Mouse (Mus musculus) MEL (cell line): ENCODE measurements around the gene Ighmbp2. TPM values are rescaled to one million over a fixed set of nuclear protein-coding genes. Genes with fewer than 3 reads are reported as not detected.

Source experiments
- DNase-seq: peaks from one replicate; pipeline ENCODE4 v3.0.0; 2011; ENCODE audit warnings: low read depth, low spot score
- H3K27ac ChIP-seq: 2 replicates; pipeline ENCODE4 v1.5.1; 2012; ENCODE audit warnings: low read depth, mild to moderate bottlenecking, control low read depth, low read length, moderate library complexity; ENCODE audit not compliant: control insufficient read depth
- H3K27me3 ChIP-seq, 2 experiments: fragments of 150-350 bp in 1 of 2; sonication (generic) in 1 of 2; 2 replicates each; pipeline ENCODE4 v1.6.1; 2012; ENCODE audit warnings: low read length in 2 of 2, mild to moderate bottlenecking in 2 of 2, improper control_type of control experiment in 1 of 2, moderate library complexity in 1 of 2; ENCODE audit not compliant: insufficient read depth in 2 of 2, control insufficient read depth in 1 of 2
- H3K36me3 ChIP-seq, 2 experiments: 2 replicates each; pipeline ENCODE4 v1.6.1; 2012 to 2014; ENCODE audit warnings: low read length in 2 of 2, improper control_type of control experiment in 1 of 2, inconsistent platforms in 1 of 2, mild to moderate bottlenecking in 1 of 2; ENCODE audit not compliant: insufficient read depth in 2 of 2, control insufficient read depth in 1 of 2
- H3K4me1 ChIP-seq, 2 experiments: fragments of 150-350 bp in 1 of 2; sonication (generic) in 1 of 2; 2 replicates each; pipeline ENCODE4 v1.6.1; 2012; ENCODE audit warnings: low read length in 2 of 2, improper control_type of control experiment in 1 of 2, mild to moderate bottlenecking in 1 of 2; ENCODE audit not compliant: insufficient read depth in 2 of 2, control insufficient read depth in 1 of 2
- H3K4me3 ChIP-seq, 2 experiments: fragments of 150-350 bp in 1 of 2; sonication (generic) in 1 of 2; 2 replicates each; pipeline ENCODE4 v1.5.1; 2012; ENCODE audit warnings: low read depth in 2 of 2, low read length in 2 of 2, mild to moderate bottlenecking in 2 of 2, moderate library complexity in 2 of 2, control low read depth in 1 of 2, improper control_type of control experiment in 1 of 2; ENCODE audit not compliant: control insufficient read depth in 1 of 2, insufficient read depth in 1 of 2
- H3K79me2 ChIP-seq: 2 replicates; pipeline ENCODE4 v1.6.1; 2012; ENCODE audit warnings: mild to moderate bottlenecking, low read length, moderate library complexity; ENCODE audit not compliant: control insufficient read depth, poor library complexity, insufficient read depth
- H3K9ac ChIP-seq: 2 replicates; pipeline ENCODE4 v1.6.1; 2012; ENCODE audit warnings: low read depth, mild to moderate bottlenecking, control low read depth, low read length, moderate library complexity; ENCODE audit not compliant: control insufficient read depth, poor library complexity, severe bottlenecking
- H3K9me3 ChIP-seq: fragments of 150-350 bp; sonication (generic); replicated peaks from 2 replicates; pipeline ENCODE4 v1.6.1; 2012; ENCODE audit warnings: mild to moderate bottlenecking, low read length, improper control_type of control experiment, moderate library complexity; ENCODE audit not compliant: insufficient read depth
- BHLHE40 ChIP-seq: IDR thresholded peaks from 2 replicates; pipeline ENCODE4 v1.6.1; 2012; ENCODE audit warnings: low read depth, mild to moderate bottlenecking, inconsistent platforms, low read length, improper control_type of control experiment, borderline replicate concordance
- CHD1 ChIP-seq: IDR thresholded peaks from 2 replicates; pipeline ENCODE4 v1.6.1; 2012; ENCODE audit warnings: low read depth, mild to moderate bottlenecking, inconsistent platforms, low read length, improper control_type of control experiment
- CHD2 ChIP-seq: IDR thresholded peaks from 2 replicates; pipeline ENCODE4 v1.6.1; 2011; ENCODE audit warnings: low read length, improper control_type of control experiment
- CTCF ChIP-seq, 3 experiments: IDR thresholded peaks in 2 of 3; conservative IDR thresholded peaks in 1 of 3; 2 replicates each; pipeline ENCODE4 v1.5.1; 2011 to 2012; ENCODE audit warnings: low read length in 3 of 3, low read depth in 2 of 3, mild to moderate bottlenecking in 2 of 3, improper control_type of control experiment in 1 of 3, inconsistent platforms in 1 of 3, mixed read lengths in 1 of 3, moderate library complexity in 1 of 3; ENCODE audit not compliant: control insufficient read depth in 1 of 3, insufficient read depth in 1 of 3, poor library complexity in 1 of 3, severe bottlenecking in 1 of 3
- E2F4 ChIP-seq: IDR thresholded peaks from 2 replicates; pipeline ENCODE4 v1.6.1; 2011; ENCODE audit warnings: low read depth, low read length, improper control_type of control experiment, borderline replicate concordance
- ETS1 ChIP-seq: IDR thresholded peaks from 2 replicates; pipeline ENCODE4 v1.6.1; 2012; ENCODE audit warnings: low read depth, mild to moderate bottlenecking, inconsistent platforms, low read length, improper control_type of control experiment, moderate library complexity
- GATA1 ChIP-seq: IDR thresholded peaks from 2 replicates; pipeline ENCODE4 v1.6.1; 2011; ENCODE audit warnings: low read depth, low read length, improper control_type of control experiment
- MAZ ChIP-seq: IDR thresholded peaks from 2 replicates; pipeline ENCODE4 v1.6.1; 2012; ENCODE audit warnings: low read depth, mild to moderate bottlenecking, inconsistent platforms, low read length, improper control_type of control experiment
- MXI1 ChIP-seq: IDR thresholded peaks from 2 replicates; pipeline ENCODE4 v1.6.1; 2011; ENCODE audit warnings: mild to moderate bottlenecking, low read depth, low read length, improper control_type of control experiment
- MYB ChIP-seq: IDR thresholded peaks from 2 replicates; pipeline ENCODE4 v1.6.1; 2011; ENCODE audit warnings: mild to moderate bottlenecking, low read depth, low read length, improper control_type of control experiment
- NELFE ChIP-seq: IDR thresholded peaks from 2 replicates; pipeline ENCODE4 v1.6.1; 2011; ENCODE audit warnings: low read depth, low read length, improper control_type of control experiment
- POLR2AphosphoS2 ChIP-seq: IDR thresholded peaks from 2 replicates; pipeline ENCODE4 v1.6.1; 2011; ENCODE audit warnings: low read length, improper control_type of control experiment
- RAD21 ChIP-seq: IDR thresholded peaks from 2 replicates; pipeline ENCODE4 v1.6.1; 2011; ENCODE audit warnings: mild to moderate bottlenecking, low read depth, low read length, improper control_type of control experiment
- SIN3A ChIP-seq: IDR thresholded peaks from 2 replicates; pipeline ENCODE4 v1.6.1; 2012; ENCODE audit warnings: low read length, improper control_type of control experiment, inconsistent platforms
- SMC3 ChIP-seq: IDR thresholded peaks from 2 replicates; pipeline ENCODE4 v1.6.1; 2011; ENCODE audit warnings: low read depth, low read length, improper control_type of control experiment
- TAL1 ChIP-seq: IDR thresholded peaks from 2 replicates; pipeline ENCODE4 v1.6.1; 2012; ENCODE audit warnings: mild to moderate bottlenecking, inconsistent platforms, low read length, moderate library complexity, mixed read lengths
- TBP ChIP-seq: IDR thresholded peaks from 2 replicates; pipeline ENCODE4 v1.8.0; 2011; ENCODE audit warnings: low read depth, low read length, improper control_type of control experiment
- TCF12 ChIP-seq: IDR thresholded peaks from 2 replicates; pipeline ENCODE4 v1.6.1; 2014; ENCODE audit warnings: low read depth, mild to moderate bottlenecking, inconsistent platforms, low read length, improper control_type of control experiment, moderate library complexity
- USF1 ChIP-seq: IDR thresholded peaks from 2 replicates; pipeline ENCODE4 v1.6.1; 2014; ENCODE audit warnings: low read depth, mild to moderate bottlenecking, inconsistent platforms, low read length, improper control_type of control experiment, moderate library complexity
- ZC3H11A ChIP-seq: IDR thresholded peaks from 2 replicates; pipeline ENCODE4 v1.6.1; 2012; ENCODE audit warnings: low read depth, mild to moderate bottlenecking, inconsistent platforms, low read length, improper control_type of control experiment
- ZKSCAN1 ChIP-seq: IDR thresholded peaks from 2 replicates; pipeline ENCODE4 v1.6.1; 2012; ENCODE audit warnings: low read depth, mild to moderate bottlenecking, inconsistent platforms, low read length, improper control_type of control experiment, moderate library complexity
- polyA plus RNA-seq, 2 experiments: library from polyadenylated mRNA; stranded (reverse) in 1 of 2; unstranded in 1 of 2; fragments of >175 nt in 1 of 2; fragments of >200 nt in 1 of 2; gene quantifications; 2 replicates each; pipeline versions ENCODE4 v1.2.1 to v1.2.4; 2012; ENCODE audit warnings: low replicate concordance in 2 of 2, low read depth in 1 of 2; ENCODE audit not compliant: insufficient read length in 2 of 2, insufficient read depth in 1 of 2, missing spikeins in 1 of 2
- total RNA-seq: library from RNA; depleted of rRNA; stranded (reverse); fragments of 300-350 nt; gene quantifications from 2 replicates; pipeline ENCODE4 v1.2.3, GENCODE M21; 2012

Ighmbp2 gene
- total and polyA plus RNA-seq, 3 experiments: 11.7 to 12.9 TPM; not detected in 1

DNA sequence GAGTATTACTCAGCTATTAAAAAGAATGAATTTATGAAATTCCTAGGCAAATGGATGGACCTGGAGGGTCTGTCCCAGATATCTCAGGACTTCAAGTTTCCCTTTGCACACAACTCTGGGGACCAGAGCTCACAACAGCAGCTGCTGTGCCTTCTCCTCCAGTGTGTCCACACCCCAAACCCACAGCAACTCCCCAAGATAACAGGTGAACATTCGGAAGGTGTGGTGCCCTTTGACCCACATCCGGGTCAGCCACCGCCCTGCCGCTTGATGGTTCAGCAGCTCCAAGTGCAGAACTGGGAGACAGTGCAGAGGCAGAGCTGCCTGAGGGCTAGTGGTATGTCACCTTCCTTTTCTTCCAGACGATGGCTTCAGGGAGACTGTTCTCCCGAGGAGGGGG is 12.4 kb upstream of the Ighmbp2 start:
- Histone ChIP-seq H3K27ac (no peak overlapping the region), H3K36me3 (peaks cover 0 to 1% of the 10 kb centered on the region in 2 experiments; a peak in 1 of 4 replicates), H3K4me1 (no peaks in the 10 kb centered on the region), H3K27me3 (no peaks in the 10 kb centered on the region), H3K79me2 (no peaks in the 10 kb centered on the region), H3K4me3 (no peak overlapping the region), H3K9me3 (no peaks in the 10 kb centered on the region), H3K9ac (no peak overlapping the region)
- TF ChIP-seq SMC3 (no peak), ETS1 (no peak), USF1 (no peak), CTCF (IDR thresholded peaks at IDR 0.05 in 2 of 3, conservative IDR thresholded peaks at IDR 0.05 in 1 of 3; ENCODE audit: control insufficient read depth in 1 of 3, insufficient read depth in 1 of 3, low read depth in 2 of 3, low read length in 3 of 3, poor library complexity in 1 of 3, severe bottlenecking in 1 of 3) (no peak), MYB (no peak), E2F4 (no peak), NELFE (no peak)
- DNase-seq: no peak

DNA sequence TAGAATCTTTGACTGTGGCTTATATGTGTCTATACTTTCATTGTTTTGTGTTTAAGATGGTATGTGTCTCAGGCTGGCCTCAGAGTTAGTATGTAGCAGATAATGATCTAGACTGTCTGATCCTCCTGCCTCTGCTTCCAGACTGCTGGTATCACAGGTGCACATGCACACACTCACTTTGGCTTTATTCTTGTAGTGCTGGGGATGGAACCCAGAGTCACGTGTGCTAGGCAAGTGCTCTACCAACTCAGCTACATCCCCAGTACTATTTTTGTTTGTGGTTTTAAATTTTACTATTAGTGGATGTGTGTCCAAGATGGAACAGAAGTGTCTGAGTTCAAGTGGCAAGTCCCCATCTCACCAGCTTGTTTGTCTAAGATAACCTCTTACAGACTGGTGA is 10.2 kb upstream of the Ighmbp2 start:
- Histone ChIP-seq H3K9me3 (no peaks in the 10 kb centered on the region), H3K9ac (no peak overlapping the region)
- TF ChIP-seq SIN3A (no peak), TBP (no peak), TCF12 (no peak), MXI1 (no peak), POLR2AphosphoS2 (no peak), CHD2 (no peak), TAL1 (no peak), RAD21 (no peak), ZC3H11A (no peak), CHD1 (no peak), USF1 (no peak), ZKSCAN1 (no peak), NELFE (no peak), MAZ (no peak), GATA1 (no peak), SMC3 (no peak), BHLHE40 (no peak)
- TF ChIP-seq, all 39 proteins: peak for 0
- Histone ChIP-seq H3K4me3 (no peak overlapping the region), H3K79me2 (no peaks in the 10 kb centered on the region), H3K4me1 (no peaks in the 10 kb centered on the region), H3K27me3 (no peaks in the 10 kb centered on the region), H3K36me3 (peaks cover 0 to 3% of the 10 kb centered on the region in 2 experiments; a peak in 1 of 4 replicates), H3K27ac (no peak overlapping the region)
- DNase-seq: no peak
